In genomic region chr16:50324746-50325145, GRCm38 (mm10) we compare ENCODE assay signal across 16 mouse cellular contexts.
DNase-seq lines count a peak whose midpoint lies in the region; TF ChIP-seq lines count a peak whose summit lies in the region.
"Had no signal": no experiment of that assay in that cellular context is flagged by ENCODE, and none has a peak within 500 bp of the region (broad histone marks: within the 10 kb centered on the region; RNA-seq: fewer than 3 reads in every experiment).

No protein-coding gene starts in this region.

- TF ChIP-seq CTCF in CH12.LX (conservative IDR thresholded peaks at IDR 0.05 in 1 of 2, IDR thresholded peaks at IDR 0.05 in 1 of 2; ENCODE audit: low read depth in 2 of 2, low read length in 2 of 2) = no peak

- no peak overlapping the region for H3K4me3 ChIP-seq in CH12.LX (replicated peaks in 1 of 3; ENCODE audit: low read depth in 2 of 3, low read length in 2 of 3, poor library complexity in 1 of 3)

- DNase-seq in CH12.LX (ENCODE audit: extremely low read depth) = peak; percentile 46
- DNase-seq in thymus, postnatal 36 days = no peak
- DNase-seq: adrenal gland, adult 2 months; adrenal gland, adult 8-10 months; adrenal gland, postnatal 10 days; adrenal gland, postnatal 14 days; adrenal gland, postnatal 25 days; adrenal gland, postnatal 36 days; B cell, adult 2 months; cerebellum, adult 11 months; cerebellum, adult 11-12 months; cerebellum, adult 18-20 months; cerebellum, adult 2 months; cerebellum, adult 8-10 months had no signal

- H3K9me3 ChIP-seq in CH12.LX (replicated peaks; ENCODE audit: low read length) = no peaks in the 10 kb centered on the region
- H3K9me3 ChIP-seq: G1E had no signal

- peak; percentile 81 for TF ChIP-seq EP300 in CH12.LX (IDR thresholded peaks at IDR 0.05; ENCODE audit: low read length)

- no peak overlapping the region for H3K27ac ChIP-seq in CH12.LX (ENCODE audit: insufficient read depth, low read depth)

- no peak overlapping the region; the same call in 1 of the 2 replicates for H3K9ac ChIP-seq in CH12.LX (ENCODE audit: insufficient read depth, low read depth)

- H3K4me1 ChIP-seq in CH12.LX (ENCODE audit: control insufficient read depth in 1 of 2, insufficient read depth in 2 of 2) = peaks cover 14 to 65% of the 10 kb centered on the region in 2 experiments

- in situ Hi-C loops in CH12.LX (cut with MboI; ENCODE audit: low pct_ligation_motif_present, low pct_unique_long_range_greater_than_20kb, low sequenced_read_pairs) = loop anchor here (10.0 kb wide), 1 partner anchor 410 kb away; no protein-coding TSS in a partner anchor

- peak overlapping the region; percentile 73 for H3K4me2 ChIP-seq in CH12.LX (ENCODE audit: insufficient read depth, low read depth, poor library complexity, severe bottlenecking)

- peaks cover 0 to 27% of the 10 kb centered on the region in 2 experiments for H3K36me3 ChIP-seq in CH12.LX (replicated peaks in 1 of 2; ENCODE audit: control insufficient read depth in 1 of 2, insufficient read depth in 1 of 2, low read length in 1 of 2)

- no peak for TF ChIP-seq POLR2A in CH12.LX (IDR thresholded peaks at IDR 0.05; ENCODE audit: low read depth, low read length)

- no peaks in the 10 kb centered on the region for H3K27me3 ChIP-seq in CH12.LX (replicated peaks)
- H3K27me3 ChIP-seq: Patski had no signal

- TF ChIP-seq RAD21 in CH12.LX (IDR thresholded peaks at IDR 0.05; ENCODE audit: low read depth, low read length) = no peak

- dilution Hi-C loops in CH12.LX (cut with MboI; ENCODE audit: extremely low pct_ligation_motif_present, extremely low pct_unique_long_range_greater_than_20kb, low sequenced_read_pairs) = no loop called here

- peaks cover 8% of the 10 kb centered on the region for H3K79me2 ChIP-seq in CH12.LX (replicated peaks; ENCODE audit: control insufficient read depth, extremely low read depth, insufficient read depth, poor library complexity, severe bottlenecking)

TF ChIP-seq in CH12.LX, 34 proteins besides CTCF, POLR2A, EP300 and RAD21:
- TF ChIP-seq JUND (conservative IDR thresholded peaks at IDR 0.05; ENCODE audit: low read depth, low read length) (peak; percentile 39; the same call in 1 of the 2 replicates), SMC3 (IDR thresholded peaks at IDR 0.05; ENCODE audit: low read depth, low read length) (no peak), CHD2 (IDR thresholded peaks at IDR 0.05; ENCODE audit: low read length) (0 out of 2 replicates have a peak, but pooled peaks have one; percentile 46), USF2 (conservative IDR thresholded peaks at IDR 0.05; ENCODE audit: low read depth, low read length) (no peak), BHLHE40 (IDR thresholded peaks at IDR 0.05; ENCODE audit: low read depth, low read length) (peak; percentile 41; the same call in 1 of the 2 replicates), RCOR1 (conservative IDR thresholded peaks at IDR 0.05; ENCODE audit: low read depth, low read length) (no peak), JUN (IDR thresholded peaks at IDR 0.05; ENCODE audit: insufficient read depth, low read depth, low read length) (no peak), MAX (IDR thresholded peaks at IDR 0.05; ENCODE audit: low read length) (no peak; the same call in 1 of the 2 replicates), MEF2A (IDR thresholded peaks at IDR 0.05; ENCODE audit: borderline replicate concordance, low read depth, low read length) (peak; percentile 60; the same call in 1 of the 2 replicates), SIN3A (IDR thresholded peaks at IDR 0.05; ENCODE audit: low read length) (0 out of 2 replicates have a peak, but pooled peaks have one; percentile 48), MYC (IDR thresholded peaks at IDR 0.05; ENCODE audit: low read depth, low read length) (peak; percentile 11; the same call in 1 of the 2 replicates), ETS1 (conservative IDR thresholded peaks at IDR 0.05; ENCODE audit: low read depth, low read length) (peak; percentile 41; the same call in 1 of the 2 replicates), CHD1 (IDR thresholded peaks at IDR 0.05; ENCODE audit: low read depth, low read length) (0 out of 2 replicates have a peak, but pooled peaks have one; percentile 57), IRF4 (IDR thresholded peaks at IDR 0.05; ENCODE audit: low read depth, low read length) (peak; percentile 75), TCF12 (IDR thresholded peaks at IDR 0.05; ENCODE audit: low read depth, low read length) (peak; percentile 58; the same call in 1 of the 2 replicates), MAFK (IDR thresholded peaks at IDR 0.05; ENCODE audit: insufficient replicate concordance, low read length) (no peak)
TF ChIP-seq in CH12.LX: peak in this region for 10.
